Mouse (Mus musculus) stomach, adult 2 months (tissue): ENCODE measurements around the gene H2al2b. TPM values are rescaled to one million over a fixed set of nuclear protein-coding genes. Genes with fewer than 3 reads are reported as not detected.

Experiments
- polyA plus RNA-seq: library from polyadenylated mRNA; depleted of rRNA; stranded (reverse); fragments of >200 nt; gene quantifications from 2 replicates; pipeline ENCODE4 v1.2.3, GENCODE M21; 2012; rRNA removed

H2al2b gene
- not detected in 2 replicates for polyA plus RNA-seq

GRCm38 (mm10) chrY:2720574-2720973, at the start of gene H2al2b:
Gene H2al2b (minus strand): TSS chrY:2720674.

Other genes with a start within 250 kb of the H2al2b start
- gene H2al2c, start 121.6 kb downstream of the H2al2b start, polyA plus RNA-seq, result not detected in 2 replicates
- gene Sry, start 57.0 kb downstream of the H2al2b start, polyA plus RNA-seq, result not detected in 2 replicates
- gene Gm4064, start 75.5 kb upstream of the H2al2b start, polyA plus RNA-seq, result not detected in 2 replicates
- not detected in 2 replicates for gene Rbmy, start 110.0 kb upstream of the H2al2b start, polyA plus RNA-seq
- gene Gm10256, start 110.0 kb upstream of the H2al2b start, polyA plus RNA-seq, result not detected in 2 replicates
- gene Gm10352, start 180.3 kb upstream of the H2al2b start, polyA plus RNA-seq, result not detected in 2 replicates
- gene Gm29289, start 211.9 kb upstream of the H2al2b start, polyA plus RNA-seq, result not detected in 2 replicates